32 mouse cellular contexts compared by ENCODE assay signal in genomic region chr14:7941413-7941812, GRCm38 (mm10). TPM values are rescaled to one million over a fixed set of nuclear protein-coding genes. Genes with fewer than 3 reads are reported as not detected.
DNase-seq lines count a peak whose midpoint lies in the region; ATAC-seq lines count a peak whose summit lies in the region.
"Had no signal": no experiment of that assay in that cellular context is flagged by ENCODE, and none has a peak within 500 bp of the region (broad histone marks: within the 10 kb centered on the region; RNA-seq: fewer than 3 reads in every experiment).

No protein-coding gene starts in this region.

- intact Hi-C loops in heart, postnatal 36 days (cut with DNase I): no loop called here

- H3K9ac ChIP-seq in heart, embryonic 15.5 days: no peak overlapping the region
- H3K9ac ChIP-seq: forebrain, embryonic 15.5 days; limb, embryonic 15.5 days; midbrain, embryonic 15.5 days; neural tube, embryonic 12.5 days had no signal

- WGBS in heart, embryonic 15.5 days: 46% methylated on average over 5 of the region's 5 CpGs
- 87% methylated on average over 5 of the region's 5 CpGs for WGBS in limb, embryonic 10.5 days

- peaks cover 3% of the 10 kb centered on the region for H3K36me3 ChIP-seq in heart, embryonic 15.5 days
- peaks cover 83% of the 10 kb centered on the region for H3K36me3 ChIP-seq in limb, embryonic 10.5 days

- H3K27ac ChIP-seq in heart, embryonic 15.5 days: peak overlapping the region; percentile 58
- peak overlapping the region; percentile 64; the same call in 1 of the 2 replicates for H3K27ac ChIP-seq in limb, embryonic 10.5 days
- H3K27ac ChIP-seq: forebrain, embryonic 15.5 days; heart, adult 2 months; hindbrain, postnatal 0 days; macrophage; midbrain, embryonic 15.5 days; neural tube, embryonic 12.5 days had no signal

- no peak overlapping the region for H3K4me2 ChIP-seq in heart, embryonic 15.5 days
- H3K4me2 ChIP-seq: forebrain, embryonic 15.5 days; limb, embryonic 15.5 days; midbrain, embryonic 15.5 days; neural tube, embryonic 12.5 days had no signal

- H3K27me3 ChIP-seq in heart, embryonic 15.5 days: no peaks in the 10 kb centered on the region
- H3K27me3 ChIP-seq in limb, embryonic 10.5 days (ENCODE audit: low read depth, poor library complexity, severe bottlenecking): no peaks in the 10 kb centered on the region
- H3K27me3 ChIP-seq: forebrain, embryonic 15.5 days; limb, embryonic 15.5 days; midbrain, embryonic 15.5 days; neural tube, embryonic 12.5 days had no signal

- H3K9me3 ChIP-seq in heart, embryonic 15.5 days (replicated peaks): no peaks in the 10 kb centered on the region
- H3K9me3 ChIP-seq in limb, embryonic 10.5 days (replicated peaks): no peaks in the 10 kb centered on the region
- H3K9me3 ChIP-seq: forebrain, embryonic 15.5 days; limb, embryonic 15.5 days; midbrain, embryonic 15.5 days; neural tube, embryonic 12.5 days had no signal

- no peak overlapping the region for H3K4me3 ChIP-seq in heart, embryonic 15.5 days
- H3K4me3 ChIP-seq in limb, embryonic 10.5 days: no peak overlapping the region
- H3K4me3 ChIP-seq: forebrain, embryonic 15.5 days; heart, adult 2 months; limb, embryonic 15.5 days; midbrain, embryonic 15.5 days; neural tube, embryonic 12.5 days had no signal

- H3K4me1 ChIP-seq in heart, embryonic 15.5 days (replicated peaks): peaks cover 43% of the 10 kb centered on the region
- H3K4me1 ChIP-seq in limb, embryonic 10.5 days: peaks cover 40% of the 10 kb centered on the region

- ATAC-seq in heart, embryonic 15.5 days (replicated peaks; ENCODE audit: insufficient number of reproducible peaks, insufficient read depth, low FRiP score, low read depth): peak; percentile 55; the same call in 1 of the 2 replicates
- ATAC-seq: forebrain, embryonic 15.5 days; hindbrain, postnatal 0 days; intestine, embryonic 16.5 days; midbrain, embryonic 15.5 days had no signal

- DNase-seq in adrenal gland, adult (ENCODE audit: inconsistent age in 2 of 2, low spot score in 1 of 2): peak; percentile 30 to 61
- no peak for DNase-seq in adrenal gland, postnatal 25 days
- no peak for DNase-seq in heart, postnatal 36 days
- DNase-seq in kidney, postnatal 36 days: peak; percentile 22 to 24
- DNase-seq in kidney, adult 18-20 months: no peak
- no peak for DNase-seq in limb, embryonic 10.5 days (ENCODE audit: low spot score)
- no peak for DNase-seq in cerebellum, postnatal 4 days (ENCODE audit: low spot score in 2 of 2)
- DNase-seq: cerebellum, adult 8-10 months; cerebellum, postnatal 36 days; gastrocnemius, postnatal 10 days; heart, adult 2 months; kidney, postnatal 10 days; retina, postnatal 1 day; right cerebral cortex, postnatal 25 days; spleen, adult 18-20 months had no signal

RNA-seq across cellular contexts. Expression of gene Gm45521, which starts 15.7 kb away (rescaled TPM):
- total RNA-seq in adrenal gland, postnatal 25 days (2021): not detected in 2 replicates
- polyA plus RNA-seq in heart, embryonic 15.5 days (2015; fragmentation: Nextera tagmentation; extraction: Ambion mirVana): not detected in 2 replicates
- total RNA-seq in heart, postnatal 36 days (2021): not detected
- polyA plus RNA-seq in limb, embryonic 10.5 days (2016; fragmentation: Nextera tagmentation; extraction: Ambion mirVana): not detected in 2 replicates
- total RNA-seq: adrenal gland, postnatal 10 days; gastrocnemius, postnatal 10 days; heart, adult 2 months; hindbrain, postnatal 0 days; left cerebral cortex, adult 18-20 months; left cerebral cortex, postnatal 25 days had no signal
- polyA plus RNA-seq: embryonic facial prominence, embryonic 14.5 days; forebrain, embryonic 15.5 days; heart, adult 2 months; hindbrain, embryonic 11.5 days; intestine, embryonic 16.5 days; limb, embryonic 15.5 days; liver, embryonic 16.5 days; lung, embryonic 16.5 days; macrophage; neural tube, embryonic 12.5 days; thymus, postnatal 0 days; urinary bladder, adult 2 months had no signal

RNA-seq across cellular contexts. Expression of gene Dnase1l3, which starts 53.0 kb away (rescaled TPM):
- 0.33 and 0.39 TPM in 2 replicates for total RNA-seq in adrenal gland, postnatal 25 days (2021)
- polyA plus RNA-seq in heart, embryonic 15.5 days (2015; fragmentation: Nextera tagmentation; extraction: Ambion mirVana): 0.13 and 0.74 TPM in 2 replicates
- under 1 TPM; 0.06 to 0.08 TPM for total RNA-seq in heart, postnatal 36 days (2021)
- not detected in 2 replicates for polyA plus RNA-seq in limb, embryonic 10.5 days (2016; fragmentation: Nextera tagmentation; extraction: Ambion mirVana)
- total RNA-seq: hindbrain, postnatal 0 days; left cerebral cortex, adult 18-20 months; left cerebral cortex, postnatal 25 days had no signal

Comparison
In these comparisons a context has a peak if more than half of its experiments do, and no peak if none do; other contexts are left out.
1. DNase-seq: peak in adrenal gland, adult (2 of 2) and kidney, postnatal 36 days (2 of 2); none in adrenal gland, postnatal 25 days (single experiment), heart, postnatal 36 days (0 of 2), kidney, adult 18-20 months (single experiment), limb, embryonic 10.5 days (single experiment) and cerebellum, postnatal 4 days (0 of 2).